Mouse (Mus musculus) limb, embryonic 12.5 days (tissue): ENCODE results near the gene Hoxc9. TPM values are rescaled to one million over a fixed set of nuclear protein-coding genes. Genes with fewer than 3 reads are reported as not detected.

ENCODE experiments used
- ATAC-seq: fragments of 200-750 bp; cut with Nextera tagmentation; 2 replicates; pipeline ENCODE4 v1.8.0; 2017; ENCODE audit warnings: low read depth, moderate TSS enrichment; ENCODE audit not compliant: insufficient number of reproducible peaks, insufficient read depth, low FRiP score, low TSS enrichment
- H3K27ac ChIP-seq: fragments of 300-500 bp; sonication (generic); 2 replicates; pipeline ENCODE4 v1.5.1; 2016; ENCODE audit warnings: mild to moderate bottlenecking, moderate library complexity
- H3K27me3 ChIP-seq: fragments of 300-500 bp; sonication (generic); 2 replicates; pipeline ENCODE4 v1.6.1; 2016; ENCODE audit warnings: mild to moderate bottlenecking, moderate library complexity
- H3K36me3 ChIP-seq: fragments of 300-500 bp; sonication (generic); 2 replicates; pipeline ENCODE4 v1.6.1; 2016; ENCODE audit warnings: mild to moderate bottlenecking, moderate library complexity
- H3K4me1 ChIP-seq: fragments of 300-500 bp; sonication (generic); replicated peaks from 2 replicates; pipeline ENCODE4 v1.6.1; 2016
- H3K4me2 ChIP-seq: fragments of 300-500 bp; sonication (generic); 2 replicates; pipeline ENCODE4 v1.6.1; 2016; ENCODE audit warnings: mild to moderate bottlenecking, moderate library complexity
- H3K4me3 ChIP-seq: fragments of 300-500 bp; sonication (generic); replicated peaks from 2 replicates; pipeline ENCODE4 v1.5.1; 2016; ENCODE audit warnings: mild to moderate bottlenecking
- H3K9ac ChIP-seq: fragments of 300-500 bp; sonication (generic); replicated peaks from 2 replicates; pipeline ENCODE4 v1.6.1; 2016; ENCODE audit warnings: mild to moderate bottlenecking, moderate library complexity
- H3K9me3 ChIP-seq: fragments of 300-500 bp; sonication (generic); 2 replicates; pipeline ENCODE4 v1.6.1; 2016; ENCODE audit warnings: mild to moderate bottlenecking, moderate library complexity
- WGBS: fragments of 180-500 bp; shearing (Covaris S2); methylation state at CpG from one replicate; pipeline ENCODE4 v1.1.7; 2016; 5-methylcytosine and 5-hydroxymethylcytosine counted together
- polyA plus RNA-seq: library from polyadenylated mRNA; unstranded; fragments of >200 nt; fragmentation: Nextera tagmentation; extraction: Ambion mirVana; gene quantifications from 2 replicates; pipeline ENCODE4 v1.2.1, GENCODE M21; 2016

Hoxc9 gene
- polyA plus RNA-seq, 1 experiment from 2014 or later, result 3.6 TPM

GRCm38 (mm10) chr15:102979936-102980335 lies 3.7 kb downstream of the Hoxc9 start:
- H3K36me3 ChIP-seq, result no peaks in the 10 kb centered on the region
- H3K4me2 ChIP-seq, result peak overlapping the region; percentile 82

GRCm38 (mm10) chr15:102980352-102980751 lies 4.1 kb downstream of the Hoxc9 start:
- 3% methylated on average over 11 of the region's 11 CpGs for WGBS
- Histone ChIP-seq H3K27ac (peak overlapping the region; percentile 50), H3K4me2 (peak overlapping the region; percentile 82), H3K36me3 (no peaks in the 10 kb centered on the region), H3K9ac (no peak overlapping the region), H3K9me3 (no peaks in the 10 kb centered on the region), H3K27me3 (peaks cover 99% of the 10 kb centered on the region), H3K4me3 (peak overlapping the region; percentile 53), H3K4me1 (peaks cover 83% of the 10 kb centered on the region)
- no peak for ATAC-seq

More at GRCm38 (mm10) chr15:102979936-102980335, 3.7 kb downstream of the Hoxc9 start:
- no peaks in the 10 kb centered on the region for H3K9me3 ChIP-seq
- no peak overlapping the region for H3K27ac ChIP-seq
- no peak for ATAC-seq
- no peak overlapping the region; the same call in 1 of the 2 replicates for H3K9ac ChIP-seq
- peak overlapping the region; percentile 40; the same call in 1 of the 2 replicates for H3K4me3 ChIP-seq
- peaks cover 82% of the 10 kb centered on the region for H3K4me1 ChIP-seq
- WGBS, result 0% methylated on average over 1 of the region's 1 CpGs
- peaks cover 99% of the 10 kb centered on the region for H3K27me3 ChIP-seq

- Histone ChIP-seq H3K36me3 (no peaks in the 10 kb centered on the region), H3K27ac (peak overlapping the region; percentile 50), H3K4me1 (peaks cover 81% of the 10 kb centered on the region), H3K9me3 (no peaks in the 10 kb centered on the region), H3K9ac (0 out of 2 replicates have a peak overlapping the region, but pooled peaks have one; percentile 31), H3K4me3 (peak overlapping the region; percentile 53), H3K27me3 (peaks cover 99% of the 10 kb centered on the region), H3K4me2 (peak overlapping the region; percentile 82)
- WGBS, result under 1% methylated on average over 14 of the region's 14 CpGs
- no peak for ATAC-seq
Observed at GRCm38 (mm10) chr15:102980912-102981311, 4.7 kb downstream of the Hoxc9 start.

GRCm38 (mm10) chr15:102981379-102982288 lies 5.4 kb downstream of the Hoxc9 start:
- Histone ChIP-seq H3K4me1 (peaks cover 75% of the 10 kb centered on the region), H3K9me3 (no peaks in the 10 kb centered on the region), H3K36me3 (no peaks in the 10 kb centered on the region), H3K9ac (peak overlapping the region; percentile 81), H3K27ac (peak overlapping the region; percentile 74), H3K4me3 (peak overlapping the region; percentile 53), H3K27me3 (peaks cover 99% of the 10 kb centered on the region), H3K4me2 (peak overlapping the region; percentile 82)
- no peak for ATAC-seq
- under 1% methylated on average over 88 of the region's 88 CpGs for WGBS

GRCm38 (mm10) chr15:102983716-102984115 lies 7.5 kb downstream of the Hoxc9 start:
- Histone ChIP-seq H3K9ac (no peak overlapping the region), H3K27me3 (peaks cover 99% of the 10 kb centered on the region), H3K4me1 (peaks cover 56% of the 10 kb centered on the region), H3K36me3 (no peaks in the 10 kb centered on the region), H3K9me3 (no peaks in the 10 kb centered on the region), H3K27ac (no peak overlapping the region), H3K4me3 (peak overlapping the region; percentile 53), H3K4me2 (peak overlapping the region; percentile 82)
- WGBS, result 3% methylated on average over 12 of the region's 12 CpGs
- ATAC-seq, result no peak

GRCm38 (mm10) chr15:102984521-102984920 lies 8.3 kb downstream of the Hoxc9 start:
- ATAC-seq, result no peak
- Histone ChIP-seq H3K4me3 (no peak overlapping the region), H3K9ac (no peak overlapping the region), H3K4me2 (peak overlapping the region; percentile 11), H3K4me1 (peaks cover 48% of the 10 kb centered on the region), H3K27me3 (peaks cover 99% of the 10 kb centered on the region), H3K27ac (no peak overlapping the region), H3K9me3 (no peaks in the 10 kb centered on the region), H3K36me3 (no peaks in the 10 kb centered on the region)
- WGBS, result 5% methylated on average over 10 of the region's 10 CpGs

GRCm38 (mm10) chr15:102984925-102985324 lies 8.7 kb downstream of the Hoxc9 start:
- Histone ChIP-seq H3K27ac (no peak overlapping the region), H3K9ac (no peak overlapping the region), H3K27me3 (peaks cover 99% of the 10 kb centered on the region), H3K4me1 (peaks cover 45% of the 10 kb centered on the region), H3K4me3 (no peak overlapping the region), H3K36me3 (no peaks in the 10 kb centered on the region), H3K9me3 (no peaks in the 10 kb centered on the region), H3K4me2 (no peak overlapping the region; the same call in 1 of the 2 replicates)
- 10% methylated on average over 3 of the region's 3 CpGs for WGBS
- no peak for ATAC-seq

GRCm38 (mm10) chr15:102987124-102987833 lies 11.0 kb downstream of the Hoxc9 start:
- H3K4me3 ChIP-seq, result no peak overlapping the region
- H3K27me3 ChIP-seq, result peaks cover 99% of the 10 kb centered on the region
- H3K4me1 ChIP-seq, result peaks cover 37% of the 10 kb centered on the region
- no peak overlapping the region for H3K4me2 ChIP-seq
- no peak overlapping the region for H3K27ac ChIP-seq
- H3K9me3 ChIP-seq, result no peaks in the 10 kb centered on the region
- H3K36me3 ChIP-seq, result no peaks in the 10 kb centered on the region
- H3K9ac ChIP-seq, result no peak overlapping the region
- no peak for ATAC-seq
- 3% methylated on average over 21 of the region's 21 CpGs for WGBS

- H3K4me3 ChIP-seq, result no peak overlapping the region
- H3K9me3 ChIP-seq, result no peaks in the 10 kb centered on the region
- no peak overlapping the region for H3K9ac ChIP-seq
- no peak for ATAC-seq
- H3K27me3 ChIP-seq, result peaks cover 100% of the 10 kb centered on the region
- H3K27ac ChIP-seq, result no peak overlapping the region
- 23% methylated on average over 5 of the region's 5 CpGs for WGBS
- H3K4me2 ChIP-seq, result no peak overlapping the region
- H3K36me3 ChIP-seq, result no peaks in the 10 kb centered on the region
- H3K4me1 ChIP-seq, result peaks cover 33% of the 10 kb centered on the region
Observed at GRCm38 (mm10) chr15:102988078-102988477, 11.8 kb downstream of the Hoxc9 start.

GRCm38 (mm10) chr15:102990461-102991397 lies 14.5 kb downstream of the Hoxc9 start, which contains the start of gene Hoxc8:
Gene Hoxc8, plus strand, starts transcription at chr15:102990607.
- Histone ChIP-seq H3K9ac (peak within 1 kb of the TSS; percentile 51), H3K4me2 (peak within 1 kb of the TSS; percentile 63), H3K4me3 (peak within 1 kb of the TSS; percentile 34), H3K27ac (no peak within 1 kb of the TSS), H3K9me3 (no peaks in the 10 kb centered on the region), H3K4me1 (peaks cover 16% of the 10 kb centered on the region), H3K36me3 (no peaks in the 10 kb centered on the region), H3K27me3 (peaks cover 96% of the 10 kb centered on the region)
- 2% methylated on average over 69 of the region's 69 CpGs for WGBS
- no peak for ATAC-seq
